Mouse (Mus musculus): ENCODE results near the gene Olfr514. TPM values are rescaled to one million over a fixed set of nuclear protein-coding genes. Genes with fewer than 3 reads are reported as not detected.
"Not testable (repeated sequence)": the region's sequence is repeated elsewhere in the genome, so short reads cannot be mapped to it uniquely, and the experiment has no call there.

The Olfr514 gene
- not detected in 2 replicates for polyA plus RNA-seq (2016; fragmentation: Nextera tagmentation; extraction: Ambion mirVana)

GRCm38 (mm10) chr7:108825897-108826296 lies at the start of gene Olfr514:
Gene Olfr514 (minus strand): TSS chr7:108825997.
- no peak within 1 kb of the TSS for H3K4me3 ChIP-seq
- no peaks in the 10 kb centered on the region for H3K27me3 ChIP-seq (ENCODE audit: insufficient read depth, poor library complexity, severe bottlenecking)
- DNase-seq (ENCODE audit: low spot score): no peak
- H3K9me3 ChIP-seq: 0 out of 2 replicates have a peak, but pooled peaks cover 3% of the 10 kb centered on the region
- no peaks in the 10 kb centered on the region for H3K4me1 ChIP-seq (replicated peaks)
- no peaks in the 10 kb centered on the region for H3K36me3 ChIP-seq
- no peak within 1 kb of the TSS for H3K27ac ChIP-seq

- WGBS: 82% methylated on average over 2 of the region's 2 CpGs
- H3K36me3 ChIP-seq: no peaks in the 10 kb centered on the region
Measured at GRCm38 (mm10) chr7:108872279-108872678, 46.5 kb upstream of the Olfr514 start, which contains the start of gene Olfr517. Gene Olfr517 (minus strand): TSS chr7:108872379.

GRCm38 (mm10) chr7:108850429-108850828 lies 24.6 kb upstream of the Olfr514 start, which contains the start of gene Olfr516:
Gene Olfr516 (minus strand): TSS chr7:108850529.
- 89% methylated on average over 2 of the region's 2 CpGs for WGBS
- H3K4me3 ChIP-seq: no peak within 1 kb of the TSS
- no peaks in the 10 kb centered on the region for H3K4me1 ChIP-seq (replicated peaks)
- no peak within 1 kb of the TSS for H3K27ac ChIP-seq
- no peak for DNase-seq (ENCODE audit: low spot score)
- H3K36me3 ChIP-seq: no peaks in the 10 kb centered on the region
- no peaks in the 10 kb centered on the region for H3K9me3 ChIP-seq
- H3K27me3 ChIP-seq (ENCODE audit: insufficient read depth, poor library complexity, severe bottlenecking): no peaks in the 10 kb centered on the region

More at GRCm38 (mm10) chr7:108872279-108872678, 46.5 kb upstream of the Olfr514 start, which contains the start of gene Olfr517:
- H3K27me3 ChIP-seq (ENCODE audit: insufficient read depth, poor library complexity, severe bottlenecking): no peaks in the 10 kb centered on the region
- DNase-seq (ENCODE audit: low spot score): no peak
- no peak within 1 kb of the TSS for H3K4me3 ChIP-seq
- H3K9me3 ChIP-seq: no peaks in the 10 kb centered on the region
- no peaks in the 10 kb centered on the region for H3K4me1 ChIP-seq (replicated peaks)
- no peak within 1 kb of the TSS for H3K27ac ChIP-seq

- not testable (repeated sequence) for H3K27ac ChIP-seq; H3K36me3 ChIP-seq; H3K27me3 ChIP-seq (ENCODE audit: insufficient read depth, poor library complexity, severe bottlenecking); H3K4me1 ChIP-seq (replicated peaks); H3K9me3 ChIP-seq; H3K4me3 ChIP-seq
- peak; percentile 20 for DNase-seq (ENCODE audit: low spot score)
- WGBS: 53% methylated on average over 5 of the region's 5 CpGs
Measured at GRCm38 (mm10) chr7:108814593-108815215, 11.1 kb downstream of the Olfr514 start.

GRCm38 (mm10) chr7:108797205-108797933 lies 28.4 kb downstream of the Olfr514 start:
- DNase-seq (ENCODE audit: low spot score): no peak
- Histone ChIP-seq H3K4me1 (replicated peaks) (no peaks in the 10 kb centered on the region), H3K9me3 (no peaks in the 10 kb centered on the region), H3K27ac (no peak overlapping the region), H3K27me3 (ENCODE audit: insufficient read depth, poor library complexity, severe bottlenecking) (no peaks in the 10 kb centered on the region), H3K4me3 (no peak overlapping the region), H3K36me3 (no peaks in the 10 kb centered on the region)
- WGBS: 58% methylated on average over 1 of the region's 1 CpGs

Other genes with a start within 250 kb of the Olfr514 start
- not detected in 2 replicates for gene Olfr506, start 215.2 kb downstream of the Olfr514 start, polyA plus RNA-seq (2016; fragmentation: Nextera tagmentation; extraction: Ambion mirVana)
- not detected in 2 replicates for gene Olfr507, start 204.2 kb downstream of the Olfr514 start, polyA plus RNA-seq (2016; fragmentation: Nextera tagmentation; extraction: Ambion mirVana)
- gene Olfr508, start 196.0 kb downstream of the Olfr514 start, polyA plus RNA-seq (2016; fragmentation: Nextera tagmentation; extraction: Ambion mirVana): not detected in 2 replicates
- not detected in 2 replicates for gene Olfr509, start 174.1 kb downstream of the Olfr514 start, polyA plus RNA-seq (2016; fragmentation: Nextera tagmentation; extraction: Ambion mirVana)
- gene Olfr510, start 159.6 kb downstream of the Olfr514 start, polyA plus RNA-seq (2016; fragmentation: Nextera tagmentation; extraction: Ambion mirVana): not detected in 2 replicates
- gene Olfr512, start 112.7 kb downstream of the Olfr514 start, polyA plus RNA-seq (2016; fragmentation: Nextera tagmentation; extraction: Ambion mirVana): not detected in 2 replicates
- gene Olfr513, start 75.0 kb downstream of the Olfr514 start, polyA plus RNA-seq (2016; fragmentation: Nextera tagmentation; extraction: Ambion mirVana): not detected in 2 replicates
- gene Olfr516, start 24.5 kb upstream of the Olfr514 start, polyA plus RNA-seq (2016; fragmentation: Nextera tagmentation; extraction: Ambion mirVana): not detected in 2 replicates
- gene Olfr517, start 46.4 kb upstream of the Olfr514 start, polyA plus RNA-seq (2016; fragmentation: Nextera tagmentation; extraction: Ambion mirVana): not detected in 2 replicates
- not detected in 2 replicates for gene Olfr518, start 59.0 kb upstream of the Olfr514 start, polyA plus RNA-seq (2016; fragmentation: Nextera tagmentation; extraction: Ambion mirVana)
- gene Olfr519, start 68.4 kb upstream of the Olfr514 start, polyA plus RNA-seq (2016; fragmentation: Nextera tagmentation; extraction: Ambion mirVana): not detected in 2 replicates
- 0.15 TPM in 1 of 2 replicates, not detected in the other for gene Nlrp10, start 104.2 kb upstream of the Olfr514 start, polyA plus RNA-seq (2016; fragmentation: Nextera tagmentation; extraction: Ambion mirVana)
- gene Eif3f, start 108.4 kb upstream of the Olfr514 start, polyA plus RNA-seq (2016; fragmentation: Nextera tagmentation; extraction: Ambion mirVana): 77.2 and 84.5 TPM in 2 replicates
- gene Tub, start 124.3 kb upstream of the Olfr514 start, polyA plus RNA-seq (2016; fragmentation: Nextera tagmentation; extraction: Ambion mirVana): 5.7 and 11.0 TPM in 2 replicates

All from hindbrain, embryonic 10.5 days (tissue).